Comparison of ENCODE assay signal across 8 mouse cellular contexts in the genomic region with DNA sequence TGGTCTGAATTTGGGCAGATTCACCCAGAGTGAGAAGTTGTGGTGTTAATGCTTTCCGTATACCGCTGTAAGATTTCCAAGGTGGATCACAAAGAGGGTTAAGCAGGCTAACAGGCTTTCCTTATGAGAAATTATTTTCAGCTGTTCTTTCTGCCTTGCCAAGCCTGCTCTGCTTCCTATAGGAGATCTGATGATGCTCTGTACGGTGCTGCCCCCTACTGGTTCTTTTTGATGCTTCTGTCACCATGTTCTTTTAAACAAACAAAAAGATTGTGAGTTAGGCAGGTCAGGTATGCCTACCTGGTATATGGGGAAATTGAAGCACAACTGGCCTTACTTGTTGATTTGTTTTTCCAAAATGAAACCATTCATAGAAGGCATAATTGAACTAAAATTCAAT. TPM values are rescaled to one million over a fixed set of nuclear protein-coding genes. Genes with fewer than 3 reads are reported as not detected.
DNase-seq lines count a peak whose midpoint lies in the region; ATAC-seq and TF ChIP-seq lines count a peak whose summit lies in the region.

No protein-coding gene starts in this region.

- no peaks in the 10 kb centered on the region for H3K4me1 ChIP-seq in heart, embryonic 11.5 days (ENCODE audit: control insufficient read depth, insufficient read depth, low read length)
- no peaks in the 10 kb centered on the region; the same call in 1 of the 2 replicates for H3K4me1 ChIP-seq in cerebellum, adult 2 months (ENCODE audit: control insufficient read depth, insufficient read depth, low read length)
- no peaks in the 10 kb centered on the region for H3K4me1 ChIP-seq in intestine, embryonic 14.5 days (replicated peaks; ENCODE audit: control insufficient read depth, insufficient read depth, low read length)

- no peak overlapping the region for H3K4me3 ChIP-seq in heart, embryonic 11.5 days (ENCODE audit: low read depth, low read length)
- no peak overlapping the region for H3K4me3 ChIP-seq in cerebellum, adult 2 months (replicated peaks; ENCODE audit: insufficient read depth, low read depth, low read length)
- H3K4me3 ChIP-seq in intestine, embryonic 14.5 days (ENCODE audit: low read depth, low read length): no peak overlapping the region

- intact Hi-C loops in left cerebral cortex, postnatal 10 days (cut with DNase I): loop anchor here (1.0 kb wide), 1 partner anchor 70 kb away; no protein-coding TSS in a partner anchor

- TF ChIP-seq CTCF in cerebellum, adult 2 months (IDR thresholded peaks at IDR 0.05; ENCODE audit: borderline replicate concordance, insufficient read depth, low read depth, low read length): peak; percentile 67

- no peaks in the 10 kb centered on the region for H3K36me3 ChIP-seq in heart, embryonic 11.5 days (ENCODE audit: control insufficient read depth, insufficient read depth, low read length)
- H3K36me3 ChIP-seq in intestine, embryonic 14.5 days (ENCODE audit: control insufficient read depth, insufficient read depth, low read length): no peaks in the 10 kb centered on the region

- H3K9ac ChIP-seq in heart, embryonic 11.5 days (ENCODE audit: low read depth, low read length): no peak overlapping the region
- no peak overlapping the region for H3K9ac ChIP-seq in intestine, embryonic 14.5 days (ENCODE audit: low read length)

- 9% methylated on average over 3 of the region's 3 CpGs for WGBS in heart, embryonic 11.5 days (ENCODE audit: insufficient replicate concordance)
- WGBS in cerebellum, adult 2 months: 9% methylated on average over 3 of the region's 3 CpGs
- WGBS in intestine, embryonic 14.5 days: 10% methylated on average over 3 of the region's 3 CpGs

- no peak overlapping the region for H3K4me2 ChIP-seq in heart, embryonic 11.5 days
- no peak overlapping the region for H3K4me2 ChIP-seq in intestine, embryonic 14.5 days (ENCODE audit: low read length)

- DNase-seq in heart, adult 18-20 months: peak; percentile 78 to 91
- peak; percentile 74 to 82 for DNase-seq in cerebellum, adult 2 months
- peak; percentile 88 for DNase-seq in forelimb bud, embryonic 11.5 days (ENCODE audit: low read depth, low spot score)
- DNase-seq in intestine, embryonic 14.5 days (ENCODE audit: low spot score): peak; percentile 86
- peak; percentile 81 to 87 for DNase-seq in left cerebral cortex, postnatal 10 days (ENCODE audit: extremely low spot score in 1 of 2, low spot score in 2 of 2)
- peak; percentile 87 for DNase-seq in right cerebral cortex, postnatal 14 days

- H3K27ac ChIP-seq in heart, embryonic 11.5 days (ENCODE audit: low read depth, low read length): no peak overlapping the region
- H3K27ac ChIP-seq in cerebellum, adult 2 months (ENCODE audit: insufficient read depth, low read length): no peak overlapping the region
- no peak overlapping the region for H3K27ac ChIP-seq in intestine, embryonic 14.5 days (ENCODE audit: low read depth)

- no peak for TF ChIP-seq POLR2A in cerebellum, adult 2 months (IDR thresholded peaks at IDR 0.05; ENCODE audit: borderline replicate concordance, insufficient read depth, low read length)

- no peaks in the 10 kb centered on the region for H3K27me3 ChIP-seq in heart, embryonic 11.5 days (ENCODE audit: control insufficient read depth, insufficient read depth, low read length)
- no peaks in the 10 kb centered on the region for H3K27me3 ChIP-seq in cerebellum, adult 2 months (ENCODE audit: control insufficient read depth, insufficient read depth, low read length)
- no peaks in the 10 kb centered on the region for H3K27me3 ChIP-seq in intestine, embryonic 14.5 days (replicated peaks; ENCODE audit: control insufficient read depth, insufficient read depth, low read length)

- H3K9me3 ChIP-seq in heart, embryonic 11.5 days (replicated peaks; ENCODE audit: control insufficient read depth, low read length): no peaks in the 10 kb centered on the region
- H3K9me3 ChIP-seq in intestine, embryonic 14.5 days (ENCODE audit: control insufficient read depth, low read length): no peaks in the 10 kb centered on the region

- ATAC-seq in heart, embryonic 11.5 days (replicated peaks; ENCODE audit: insufficient number of reproducible peaks, low FRiP score, low TSS enrichment): no peak
- ATAC-seq in intestine, embryonic 14.5 days (replicated peaks; ENCODE audit: low FRiP score, low TSS enrichment, low read depth): no peak
- ATAC-seq in megakaryocyte-erythroid progenitor cell, adult 5-6 weeks (replicated peaks; ENCODE audit: low FRiP score, low TSS enrichment, poor library complexity, severe bottlenecking): peak; percentile 87

RNA-seq across cellular contexts. Expression of gene Toe1, which starts 18.5 kb away (rescaled TPM):
- total RNA-seq in heart, adult 18-20 months (2021): 1 to 10 TPM; 5.5 to 7.3 TPM
- polyA plus RNA-seq in heart, embryonic 11.5 days (2014; fragmentation: Nextera tagmentation; extraction: Ambion mirVana): 21.5 and 25.1 TPM in 2 replicates
- 29.9 and 30.0 TPM in 2 replicates for polyA plus RNA-seq in cerebellum, adult 2 months (2012; rRNA removed)
- polyA plus RNA-seq in intestine, embryonic 14.5 days (2014; fragmentation: Nextera tagmentation; extraction: Ambion mirVana): 31.7 and 34.7 TPM in 2 replicates
- 10 to 100 TPM; 15.2 to 16.1 TPM for total RNA-seq in left cerebral cortex, postnatal 10 days (2021)
- 21.8 and 25.8 TPM in 2 replicates for total RNA-seq in megakaryocyte-erythroid progenitor cell, adult 5-6 weeks (2014; fragmentation: Nextera tagmentation)
- total RNA-seq in megakaryocyte-erythroid progenitor cell, adult 5-6 weeks (2017): 50.7 and 76.1 TPM in 2 replicates

RNA-seq across cellular contexts. Expression of gene Mutyh, which starts 18.6 kb away (rescaled TPM):
- total RNA-seq in heart, adult 18-20 months (2021): 1 to 10 TPM; 1.3 TPM
- 10.9 and 12.0 TPM in 2 replicates for polyA plus RNA-seq in heart, embryonic 11.5 days (2014; fragmentation: Nextera tagmentation; extraction: Ambion mirVana)
- 10.0 and 14.6 TPM in 2 replicates for polyA plus RNA-seq in cerebellum, adult 2 months (2012; rRNA removed)
- polyA plus RNA-seq in intestine, embryonic 14.5 days (2014; fragmentation: Nextera tagmentation; extraction: Ambion mirVana): 12.3 and 18.8 TPM in 2 replicates
- total RNA-seq in left cerebral cortex, postnatal 10 days (2021): 1 to 10 TPM; 2.0 to 3.5 TPM
- total RNA-seq in megakaryocyte-erythroid progenitor cell, adult 5-6 weeks (2014; fragmentation: Nextera tagmentation): 2.5 and 9.8 TPM in 2 replicates
- total RNA-seq in megakaryocyte-erythroid progenitor cell, adult 5-6 weeks (2017): 3.7 TPM in 1 of 2 replicates, not detected in the other

RNA-seq across cellular contexts. Expression of gene Hpdl, which starts 32.6 kb away (rescaled TPM):
- 1 to 10 TPM; 3.5 to 3.7 TPM for total RNA-seq in heart, adult 18-20 months (2021)
- polyA plus RNA-seq in heart, embryonic 11.5 days (2014; fragmentation: Nextera tagmentation; extraction: Ambion mirVana): 0.84 and 1.1 TPM in 2 replicates
- polyA plus RNA-seq in cerebellum, adult 2 months (2012; rRNA removed): 1.7 and 2.1 TPM in 2 replicates
- 1.3 and 1.7 TPM in 2 replicates for polyA plus RNA-seq in intestine, embryonic 14.5 days (2014; fragmentation: Nextera tagmentation; extraction: Ambion mirVana)
- under 1 TPM; 0.77 to 0.79 TPM for total RNA-seq in left cerebral cortex, postnatal 10 days (2021)
- total RNA-seq in megakaryocyte-erythroid progenitor cell, adult 5-6 weeks (2014; fragmentation: Nextera tagmentation): not detected in 2 replicates
- total RNA-seq in megakaryocyte-erythroid progenitor cell, adult 5-6 weeks (2017): 0.42 and 1.5 TPM in 2 replicates
